Mouse (Mus musculus) embryonic facial prominence, embryonic 11.5 days (tissue): ENCODE measurements around the gene Pomgnt1. TPM values are rescaled to one million over a fixed set of nuclear protein-coding genes. Genes with fewer than 3 reads are reported as not detected.

ENCODE experiments used
- ATAC-seq: fragments of 200-750 bp; cut with Nextera tagmentation; replicated peaks from 2 replicates; pipeline ENCODE4 v1.8.0; 2017; ENCODE audit warnings: low read depth; ENCODE audit not compliant: insufficient number of reproducible peaks, low FRiP score, low TSS enrichment
- DNase-seq: peaks from one replicate; pipeline ENCODE4 v3.0.0-alpha.2; 2015; ENCODE audit warnings: low spot score
- H3K27ac ChIP-seq: fragments of 300-500 bp; sonication (generic); replicated peaks from 2 replicates; pipeline ENCODE4 v1.5.1; 2014; ENCODE audit warnings: mild to moderate bottlenecking, low read depth, low read length, control low read depth
- H3K27me3 ChIP-seq: fragments of 300-500 bp; sonication (generic); 2 replicates; pipeline ENCODE4 v1.6.1; 2014; ENCODE audit warnings: mild to moderate bottlenecking, low read length, moderate library complexity, mixed read lengths; ENCODE audit not compliant: control insufficient read depth, insufficient read depth
- H3K36me3 ChIP-seq: fragments of 300-500 bp; sonication (generic); replicated peaks from 2 replicates; pipeline ENCODE4 v1.6.1; 2014; ENCODE audit warnings: low read depth, mild to moderate bottlenecking, low read length, moderate library complexity, mixed read lengths; ENCODE audit not compliant: control insufficient read depth, insufficient read depth
- H3K4me1 ChIP-seq: fragments of 300-500 bp; sonication (generic); 2 replicates; pipeline ENCODE4 v1.6.1; 2014; ENCODE audit warnings: low read length, mixed read lengths; ENCODE audit not compliant: control insufficient read depth, insufficient read depth
- H3K4me2 ChIP-seq: fragments of 300-500 bp; sonication (generic); 2 replicates; pipeline ENCODE4 v1.6.1; 2014; ENCODE audit warnings: low read depth, mild to moderate bottlenecking, control low read depth, low read length, moderate library complexity
- H3K4me3 ChIP-seq: fragments of 300-500 bp; sonication (generic); 2 replicates; pipeline ENCODE4 v1.5.1; 2014; ENCODE audit warnings: low read depth, low read length, control low read depth
- H3K9ac ChIP-seq: fragments of 300-500 bp; sonication (generic); replicated peaks from 2 replicates; pipeline ENCODE4 v1.6.1; 2014; ENCODE audit warnings: mild to moderate bottlenecking, control low read depth, low read length
- H3K9me3 ChIP-seq: fragments of 300-500 bp; sonication (generic); replicated peaks from 2 replicates; pipeline ENCODE4 v1.6.1; 2016; ENCODE audit warnings: mild to moderate bottlenecking, low read length, inconsistent platforms, mixed read lengths; ENCODE audit not compliant: control insufficient read depth
- WGBS: fragments of 180-500 bp; shearing (Covaris S2); extraction: QIAGEN DNeasy Blood & Tissue Kit; methylation state at CpG from one replicate; pipeline ENCODE4 v1.1.7; 2014; 5-methylcytosine and 5-hydroxymethylcytosine counted together
- polyA plus RNA-seq: library from polyadenylated mRNA; unstranded; fragments of >200 nt; fragmentation: Nextera tagmentation; extraction: Ambion mirVana; gene quantifications from 2 replicates; pipeline ENCODE4 v1.2.1, GENCODE M21; 2014

The Pomgnt1 gene
- polyA plus RNA-seq, 1 experiment from 2014 or later = 52.7 TPM

DNA sequence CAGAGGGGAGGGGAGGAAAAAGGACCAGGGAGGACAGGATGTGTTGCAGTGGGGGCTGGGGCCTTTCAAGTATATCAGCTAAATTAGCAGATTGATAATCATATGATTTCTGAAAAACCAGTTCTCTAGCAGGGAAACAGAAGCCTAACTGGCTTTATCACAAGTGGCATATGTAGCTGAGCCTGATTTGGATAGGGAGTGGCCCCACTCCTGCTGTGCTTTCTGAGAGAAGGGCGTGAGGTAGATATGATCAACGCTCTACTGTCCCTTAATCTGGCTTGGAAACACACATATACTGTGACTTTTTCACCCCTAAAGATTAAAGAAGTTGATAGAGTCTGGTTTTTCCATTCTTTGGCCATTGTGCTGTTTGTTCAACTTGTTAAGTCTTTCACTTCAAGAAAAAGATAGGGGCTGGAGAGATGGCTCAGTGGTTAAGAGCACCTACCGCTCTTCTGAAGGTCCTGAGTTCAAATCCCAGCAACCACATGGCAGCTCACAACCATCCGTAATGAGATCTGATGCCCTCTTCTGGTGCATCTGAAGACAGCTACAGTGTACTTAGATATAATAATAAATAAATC, 2.3 kb downstream of the Pomgnt1 start:
- H3K9ac ChIP-seq = no peak overlapping the region
- no peaks in the 10 kb centered on the region for H3K9me3 ChIP-seq
- H3K4me1 ChIP-seq = 0 out of 2 replicates have a peak, but pooled peaks cover 2% of the 10 kb centered on the region
- ATAC-seq (no peak), DNase-seq (no peak)
- no peak overlapping the region for H3K27ac ChIP-seq
- H3K4me2 ChIP-seq = no peak overlapping the region
- H3K36me3 ChIP-seq = no peaks in the 10 kb centered on the region
- H3K27me3 ChIP-seq = no peaks in the 10 kb centered on the region
- WGBS = 95% methylated on average over 4 of the region's 4 CpGs
- no peak overlapping the region for H3K4me3 ChIP-seq

DNA sequence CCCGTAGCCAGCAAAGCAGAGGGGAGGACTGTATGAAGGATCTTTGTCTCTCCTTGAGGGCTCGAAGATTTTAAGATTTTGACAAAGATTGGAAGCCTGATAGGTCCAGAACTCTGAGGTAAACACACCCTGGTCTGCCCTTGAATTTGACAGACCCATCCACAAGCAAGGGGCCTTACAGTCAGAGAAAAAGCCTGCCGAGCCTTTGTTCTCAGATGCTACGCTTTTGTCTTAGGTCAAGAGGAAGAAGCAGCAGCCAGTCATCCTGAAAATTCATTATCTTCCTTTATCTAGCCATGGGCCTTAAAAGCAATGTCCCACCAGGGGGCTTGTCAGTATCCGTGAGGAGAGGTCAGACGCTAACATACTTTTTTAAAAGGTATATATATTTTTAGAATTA, 4.3 kb downstream of the Pomgnt1 start:
- H3K4me2 ChIP-seq = no peak overlapping the region
- no peak overlapping the region for H3K9ac ChIP-seq
- H3K4me1 ChIP-seq = no peaks in the 10 kb centered on the region
- H3K27ac ChIP-seq = no peak overlapping the region
- no peaks in the 10 kb centered on the region for H3K9me3 ChIP-seq
- H3K27me3 ChIP-seq = no peaks in the 10 kb centered on the region
- H3K4me3 ChIP-seq = no peak overlapping the region
- DNase-seq = no peak
- no peaks in the 10 kb centered on the region for H3K36me3 ChIP-seq
- ATAC-seq = no peak
- 70% methylated on average over 6 of the region's 6 CpGs for WGBS

DNA sequence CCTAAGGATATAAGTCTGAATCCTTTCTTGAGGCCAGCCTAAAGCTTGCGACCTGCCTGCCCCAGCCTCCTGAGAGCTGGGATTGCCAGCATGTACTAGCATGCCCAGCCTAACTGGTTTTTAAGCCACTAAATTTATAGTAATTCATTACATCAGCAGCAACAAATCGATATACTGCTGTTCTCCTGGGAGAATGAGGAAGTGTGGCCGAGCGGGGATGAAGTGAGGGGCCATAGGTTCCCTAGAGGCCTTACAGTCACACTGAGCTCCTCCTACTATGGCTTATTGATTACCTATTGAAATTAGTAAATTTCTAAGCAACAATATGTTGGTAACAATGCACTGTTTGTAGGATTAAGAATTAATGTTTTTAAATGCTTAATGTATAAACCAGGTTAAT, 9.5 kb downstream of the Pomgnt1 start:
- Histone ChIP-seq H3K4me2 (no peak overlapping the region), H3K4me1 (no peaks in the 10 kb centered on the region), H3K27me3 (no peaks in the 10 kb centered on the region), H3K36me3 (no peaks in the 10 kb centered on the region), H3K27ac (no peak overlapping the region), H3K4me3 (no peak overlapping the region), H3K9me3 (no peaks in the 10 kb centered on the region), H3K9ac (no peak overlapping the region)
- no peak for DNase-seq
- no peak for ATAC-seq
- 91% methylated on average over 4 of the region's 4 CpGs for WGBS

DNA sequence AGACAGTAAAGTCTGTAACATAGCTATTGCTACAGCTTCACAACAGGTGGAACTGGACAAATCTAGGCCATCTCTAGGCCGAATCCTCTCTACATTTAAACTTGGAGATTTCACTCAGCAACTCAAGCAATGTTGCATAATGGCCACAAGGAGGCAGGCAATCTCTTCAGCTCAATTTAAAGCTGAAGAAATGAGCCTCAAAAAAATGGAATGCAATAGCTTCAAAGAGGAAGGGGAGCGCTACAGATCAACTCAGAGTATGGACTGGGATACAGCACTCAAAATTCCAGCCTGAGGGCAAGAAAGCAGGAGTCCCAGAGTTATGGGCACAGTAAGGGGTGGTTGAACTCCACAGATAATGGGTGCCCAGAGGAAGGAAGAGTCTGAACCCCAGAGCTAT, 11.3 kb downstream of the Pomgnt1 start:
- ATAC-seq = no peak
- H3K4me2 ChIP-seq = no peak overlapping the region
- H3K27ac ChIP-seq = no peak overlapping the region
- H3K4me1 ChIP-seq = no peaks in the 10 kb centered on the region
- WGBS = 45% methylated on average over 2 of the region's 2 CpGs
- DNase-seq = peak; percentile 75
- H3K36me3 ChIP-seq = no peaks in the 10 kb centered on the region
- H3K9ac ChIP-seq = no peak overlapping the region
- no peak overlapping the region for H3K4me3 ChIP-seq
- no peaks in the 10 kb centered on the region for H3K27me3 ChIP-seq
- no peaks in the 10 kb centered on the region for H3K9me3 ChIP-seq

DNA sequence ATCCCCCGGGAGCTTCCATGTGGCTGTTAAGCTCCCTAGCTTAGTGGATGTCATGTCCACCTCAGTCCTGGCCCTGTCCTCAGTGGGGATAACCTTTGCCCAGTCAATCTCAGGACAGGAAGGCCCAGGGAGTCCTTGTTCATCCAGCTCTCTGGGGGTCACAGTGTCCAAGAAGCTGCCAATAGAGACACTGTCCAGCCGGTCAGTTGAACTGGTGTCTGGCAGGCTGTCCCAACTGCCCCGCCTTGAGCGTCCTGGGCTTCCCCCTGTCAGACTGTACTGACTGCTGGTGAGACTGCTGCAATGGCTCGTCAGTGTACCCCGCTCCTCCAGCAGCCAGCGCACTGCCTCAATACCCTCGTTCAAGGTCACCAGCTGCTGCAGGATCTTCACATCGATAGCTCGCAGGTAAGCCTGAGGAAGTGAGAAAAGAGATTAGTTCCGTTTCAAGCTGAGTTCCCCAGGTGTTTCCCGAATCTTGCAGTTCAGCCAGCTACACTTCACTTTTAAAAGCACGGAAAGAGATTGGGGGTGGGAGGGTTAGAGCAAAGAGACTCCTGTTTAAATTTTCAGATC, 13.9 kb downstream of the Pomgnt1 start:
- Histone ChIP-seq H3K27me3 (no peaks in the 10 kb centered on the region), H3K4me2 (no peak overlapping the region), H3K4me1 (no peaks in the 10 kb centered on the region), H3K9ac (no peak overlapping the region), H3K36me3 (no peaks in the 10 kb centered on the region), H3K9me3 (no peaks in the 10 kb centered on the region), H3K4me3 (no peak overlapping the region), H3K27ac (no peak overlapping the region)
- 49% methylated on average over 13 of the region's 13 CpGs for WGBS
- no peak for ATAC-seq
- no peak for DNase-seq

DNA sequence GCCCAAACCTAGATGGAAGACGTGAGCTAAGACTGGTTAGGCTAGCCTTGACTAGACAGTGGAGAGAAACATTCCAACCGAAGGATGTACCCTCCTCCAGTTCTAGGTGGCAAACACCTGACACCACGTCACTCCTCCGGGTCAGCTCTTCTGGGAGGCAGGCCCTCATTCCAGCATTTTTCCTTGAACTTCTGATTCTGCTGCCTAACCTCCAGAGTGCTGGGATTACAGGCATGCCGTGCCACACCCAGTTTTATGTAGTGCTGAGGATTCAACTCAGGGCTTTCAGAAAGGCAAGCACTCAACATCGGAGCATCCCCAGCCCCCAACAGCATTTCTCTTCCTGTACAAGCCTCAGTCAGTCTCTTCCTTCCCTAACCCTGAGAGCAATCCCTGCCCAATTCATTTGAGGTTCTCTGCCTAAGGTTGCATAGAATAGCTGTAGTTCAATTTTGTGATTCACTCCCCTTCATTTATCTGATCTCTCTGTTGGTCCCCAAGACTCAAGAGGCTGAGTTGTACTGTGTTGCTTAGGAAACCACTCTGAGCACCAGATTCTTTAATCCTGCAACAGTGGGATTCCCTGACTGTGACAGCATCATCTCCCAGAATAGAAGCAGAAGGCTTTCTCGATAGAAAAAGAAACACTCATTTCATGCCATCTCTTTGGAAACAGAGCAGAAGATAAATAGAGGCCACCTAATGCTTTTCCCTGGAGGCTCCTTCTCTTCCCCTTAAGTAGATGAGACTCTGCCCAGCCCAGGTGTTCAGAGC, 17.3 kb downstream of the Pomgnt1 start:
- H3K4me1 ChIP-seq = no peaks in the 10 kb centered on the region
- H3K27ac ChIP-seq = no peak overlapping the region
- H3K27me3 ChIP-seq = no peaks in the 10 kb centered on the region
- DNase-seq (no peak), ATAC-seq (no peak)
- no peaks in the 10 kb centered on the region for H3K9me3 ChIP-seq
- H3K9ac ChIP-seq = no peak overlapping the region
- no peak overlapping the region for H3K4me2 ChIP-seq
- WGBS = 81% methylated on average over 7 of the region's 7 CpGs
- no peaks in the 10 kb centered on the region for H3K36me3 ChIP-seq
- H3K4me3 ChIP-seq = no peak overlapping the region

DNA sequence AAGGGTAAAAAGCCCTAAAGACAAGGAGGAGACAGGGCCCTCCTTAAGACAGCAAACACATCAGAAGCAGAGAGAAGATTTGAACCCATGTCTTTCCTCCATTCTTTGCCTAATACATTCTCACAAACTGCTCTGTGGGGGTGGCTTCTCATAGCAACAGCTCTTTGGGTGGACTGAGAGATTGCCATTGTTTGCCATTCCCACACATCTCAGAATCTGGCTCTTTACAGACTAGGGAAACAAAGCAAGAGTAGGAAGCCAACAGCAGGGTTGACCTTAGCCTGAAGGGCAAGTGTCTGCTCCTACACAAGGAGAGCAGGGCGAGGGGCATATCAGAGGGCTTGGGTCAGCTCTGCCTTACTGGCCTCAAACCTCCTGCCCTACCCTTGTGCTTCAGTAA, 18.1 kb downstream of the Pomgnt1 start:
- Histone ChIP-seq H3K9me3 (no peaks in the 10 kb centered on the region), H3K27me3 (no peaks in the 10 kb centered on the region), H3K27ac (no peak overlapping the region), H3K4me3 (no peak overlapping the region), H3K9ac (no peak overlapping the region), H3K36me3 (no peaks in the 10 kb centered on the region), H3K4me1 (no peaks in the 10 kb centered on the region), H3K4me2 (no peak overlapping the region)
- no peak for ATAC-seq
- 65% methylated on average over 1 of the region's 1 CpGs for WGBS
- no peak for DNase-seq

DNA sequence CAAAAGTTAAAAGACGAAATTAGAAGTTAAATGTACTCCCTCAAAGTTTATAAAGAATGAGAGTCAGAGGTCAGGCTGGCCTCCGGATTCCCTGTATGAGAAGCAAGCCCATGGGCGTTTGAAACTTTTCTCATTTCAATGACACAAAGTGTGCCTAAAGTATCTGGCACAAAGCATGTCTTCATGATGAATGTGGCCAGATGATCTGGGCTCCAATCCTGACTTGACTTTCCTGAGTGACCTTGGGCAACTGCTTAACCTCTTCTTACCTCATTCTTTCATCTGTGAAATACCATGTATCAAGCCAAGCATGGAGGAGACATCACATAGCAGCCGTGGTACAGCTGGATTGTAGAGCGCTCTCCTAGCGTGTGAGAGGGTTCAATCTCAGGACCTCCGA, 18.6 kb downstream of the Pomgnt1 start:
- no peak overlapping the region for H3K4me2 ChIP-seq
- WGBS = 75% methylated on average over 7 of the region's 7 CpGs
- H3K27me3 ChIP-seq = no peaks in the 10 kb centered on the region
- ATAC-seq (no peak), DNase-seq (no peak)
- no peak overlapping the region for H3K4me3 ChIP-seq
- H3K4me1 ChIP-seq = no peaks in the 10 kb centered on the region
- H3K9me3 ChIP-seq = no peaks in the 10 kb centered on the region
- no peaks in the 10 kb centered on the region for H3K36me3 ChIP-seq
- no peak overlapping the region for H3K9ac ChIP-seq
- H3K27ac ChIP-seq = no peak overlapping the region
